Mouse (Mus musculus) cortical plate, adult 2 months (tissue): ENCODE measurements at regions not wholly inside any gene's neighbourhood (a gene's known extent, or its start where the extent isn't known, plus 50 kb on each side); places are given as distances from the start of the nearest gene placed in this dataset.

Source experiments
- H3K27ac ChIP-seq: fragments of 200-500 bp; 2 replicates; pipeline ENCODE4 v1.5.1; 2012; ENCODE audit warnings: low read length, control low read depth, inconsistent platforms; ENCODE audit not compliant: insufficient read depth
- H3K4me1 ChIP-seq: fragments of 200-500 bp; 2 replicates; pipeline ENCODE4 v1.6.1; 2011; ENCODE audit warnings: low read length; ENCODE audit not compliant: control insufficient read depth, insufficient read depth
- H3K4me3 ChIP-seq: fragments of 200-500 bp; 2 replicates; pipeline ENCODE4 v1.5.1; 2011; ENCODE audit warnings: mild to moderate bottlenecking, low read length, control low read depth; ENCODE audit not compliant: insufficient read depth
- CTCF ChIP-seq: fragments of 200-500 bp; IDR thresholded peaks from 2 replicates; pipeline ENCODE4 v1.5.1; 2011; ENCODE audit warnings: mild to moderate bottlenecking, control low read depth, low read length; ENCODE audit not compliant: insufficient read depth; ENCODE audit errors: extremely low read depth
- POLR2A ChIP-seq: fragments of 200-500 bp; IDR thresholded peaks from 2 replicates; pipeline ENCODE4 v1.6.1; 2011; ENCODE audit warnings: mild to moderate bottlenecking, low read length, control low read depth; ENCODE audit not compliant: insufficient read depth; ENCODE audit errors: extremely low read depth

DNA sequence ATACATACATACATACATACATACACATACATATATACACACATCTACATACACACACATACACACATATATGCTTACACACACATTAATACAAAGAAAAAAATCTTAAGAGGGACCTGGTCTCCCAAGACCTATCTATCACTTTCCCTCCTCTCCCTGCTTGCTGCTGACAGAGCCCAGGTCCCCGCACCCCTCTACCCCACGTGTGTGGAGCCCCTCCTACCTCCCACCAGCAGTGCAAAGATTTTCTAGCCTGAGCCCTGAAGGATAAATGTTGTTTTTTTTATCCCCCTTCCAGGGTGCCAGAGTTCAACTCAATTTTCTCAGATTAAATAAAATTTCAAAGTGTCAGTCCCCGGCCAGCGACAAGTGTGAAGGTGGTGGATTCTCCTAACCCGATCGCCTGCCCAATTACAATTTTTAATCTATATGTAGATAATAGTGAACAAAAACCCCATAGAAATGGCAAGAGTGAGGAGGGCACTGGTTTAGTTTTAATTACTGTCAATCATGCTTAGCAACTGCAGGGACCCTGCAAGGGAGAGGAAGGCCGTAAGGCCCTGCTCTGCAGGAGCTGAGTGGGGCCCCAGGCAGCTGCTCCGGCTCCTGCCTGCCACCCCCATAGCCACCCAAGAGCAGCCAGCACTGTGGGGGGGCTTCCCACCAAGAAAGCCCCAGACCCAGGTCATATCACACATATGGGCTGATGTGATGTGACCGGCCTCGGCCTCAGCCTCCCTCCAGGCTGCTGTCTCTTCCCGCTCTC is 85.7 kb downstream of the Cryba4 start:
- Histone ChIP-seq H3K27ac (no peak overlapping the region), H3K4me1 (no peaks in the 10 kb centered on the region)
- TF ChIP-seq CTCF (no peak), POLR2A (no peak)

DNA sequence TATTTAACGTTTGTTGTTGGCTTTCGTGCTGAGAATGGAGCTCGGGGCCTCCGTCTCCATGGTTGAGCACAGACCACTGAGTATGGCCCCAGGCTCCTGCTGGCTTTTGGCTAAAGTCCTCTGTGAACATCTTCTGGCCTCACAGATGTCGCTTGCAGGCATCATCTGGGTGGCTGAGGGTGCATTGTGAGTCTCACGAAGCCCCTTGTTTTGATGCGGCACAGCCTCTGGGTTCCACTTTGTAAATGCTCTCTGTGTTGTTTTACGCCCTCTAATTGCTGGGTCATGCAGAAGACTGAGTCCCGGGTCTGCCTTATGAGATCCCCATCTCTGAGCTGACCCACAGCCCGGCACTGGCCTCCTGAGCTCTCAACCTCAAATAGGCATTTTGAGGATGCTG is 84.5 kb downstream of the Cryba4 start:
- Histone ChIP-seq H3K27ac (no peak overlapping the region), H3K4me1 (no peaks in the 10 kb centered on the region), H3K4me3 (no peak overlapping the region)
- TF ChIP-seq POLR2A (no peak), CTCF (no peak)

More for the DNA sequence above, 85.7 kb downstream of the Cryba4 start:
- H3K4me3 ChIP-seq = no peak overlapping the region

DNA sequence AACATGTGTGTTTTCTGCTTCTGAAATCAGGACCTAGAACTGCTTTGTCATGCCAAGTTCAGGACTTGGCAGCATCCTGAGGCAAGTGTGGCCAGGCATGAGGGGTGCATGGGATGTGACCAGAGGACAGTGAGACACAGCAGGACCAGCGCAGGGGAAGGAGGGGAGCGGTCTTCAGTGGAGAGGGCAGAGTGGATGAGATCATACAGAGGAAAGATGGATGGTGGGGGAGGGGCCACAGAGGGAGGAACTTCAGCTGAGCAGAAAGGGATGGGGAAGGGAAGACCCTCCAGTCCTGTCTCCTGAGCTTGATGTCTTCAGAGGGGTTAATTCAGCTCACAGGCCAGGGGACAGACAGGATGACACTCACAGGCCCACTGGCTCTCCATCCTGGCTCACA is 81.0 kb downstream of the Cryba4 start:
- TF ChIP-seq CTCF = no peak
- TF ChIP-seq POLR2A = no peak
- Histone ChIP-seq H3K4me1 (no peaks in the 10 kb centered on the region), H3K4me3 (no peak overlapping the region), H3K27ac (no peak overlapping the region)

DNA sequence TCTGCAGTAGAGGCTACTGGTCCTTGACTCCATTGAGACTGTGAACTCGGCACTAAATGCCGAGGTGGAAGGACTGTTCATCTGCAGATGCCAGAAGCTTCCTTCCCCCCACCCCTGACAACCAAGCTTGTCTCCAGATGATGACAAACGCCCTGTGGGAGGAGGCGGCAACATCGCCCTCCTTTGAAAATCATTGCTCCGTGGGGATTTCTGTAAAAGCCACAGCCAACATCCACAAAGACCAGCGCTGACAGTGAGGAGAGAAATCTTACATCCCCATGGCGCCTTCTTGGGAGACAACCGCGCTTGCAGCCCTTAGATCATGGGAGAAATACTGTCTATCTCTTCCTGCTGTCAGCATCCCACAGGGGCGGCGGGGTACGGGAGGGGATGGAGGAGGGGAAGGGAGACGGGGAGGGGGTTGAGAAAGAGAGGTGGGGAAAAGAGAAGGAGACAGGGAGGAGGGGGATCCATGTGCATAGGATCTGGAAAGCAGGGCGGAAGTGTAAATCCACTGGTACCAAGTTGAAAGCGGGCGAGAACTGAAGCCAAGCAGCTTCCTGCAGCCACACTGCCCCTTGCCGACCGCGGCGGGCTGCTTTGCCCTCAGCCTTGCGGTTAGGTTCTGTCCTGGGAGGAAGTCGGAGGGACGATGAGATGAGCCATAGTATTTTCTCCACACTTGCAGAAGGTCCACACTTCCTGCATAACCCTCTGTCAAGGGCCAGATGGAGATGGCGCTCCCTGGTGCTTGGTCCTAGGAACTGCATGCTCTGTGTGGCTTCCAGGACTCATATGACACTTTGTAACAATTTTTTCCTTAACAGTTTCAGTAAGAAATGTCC is 72.9 kb downstream of the Cryba4 start:
- Histone ChIP-seq H3K27ac (no peak overlapping the region), H3K4me1 (no peaks in the 10 kb centered on the region), H3K4me3 (no peak overlapping the region)
- TF ChIP-seq CTCF = peak; percentile 45
- TF ChIP-seq POLR2A = no peak

DNA sequence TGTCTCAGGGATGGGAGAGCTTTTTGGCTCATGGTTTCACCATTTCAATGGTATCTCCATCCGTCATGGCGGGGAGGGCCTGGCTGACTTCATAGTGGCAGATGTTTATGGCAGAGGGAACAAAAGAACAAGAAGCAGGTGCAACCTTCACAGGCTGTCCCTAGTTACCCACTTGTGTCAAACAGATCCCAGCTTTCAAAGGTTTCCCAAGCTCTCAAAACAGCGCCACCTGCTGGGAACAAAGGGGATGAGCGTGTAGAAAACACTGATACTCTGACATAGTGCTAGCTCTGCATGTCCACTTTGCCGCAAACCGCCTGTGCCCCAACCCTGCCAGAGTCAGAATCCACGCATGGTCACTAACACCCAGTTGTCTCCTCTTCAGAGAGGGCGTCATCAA is 69.5 kb downstream of the Cryba4 start:
- TF ChIP-seq CTCF (peak; percentile 45), POLR2A (no peak)
- no peaks in the 10 kb centered on the region for H3K4me1 ChIP-seq
- no peak overlapping the region for H3K4me3 ChIP-seq
- H3K27ac ChIP-seq = no peak overlapping the region

DNA sequence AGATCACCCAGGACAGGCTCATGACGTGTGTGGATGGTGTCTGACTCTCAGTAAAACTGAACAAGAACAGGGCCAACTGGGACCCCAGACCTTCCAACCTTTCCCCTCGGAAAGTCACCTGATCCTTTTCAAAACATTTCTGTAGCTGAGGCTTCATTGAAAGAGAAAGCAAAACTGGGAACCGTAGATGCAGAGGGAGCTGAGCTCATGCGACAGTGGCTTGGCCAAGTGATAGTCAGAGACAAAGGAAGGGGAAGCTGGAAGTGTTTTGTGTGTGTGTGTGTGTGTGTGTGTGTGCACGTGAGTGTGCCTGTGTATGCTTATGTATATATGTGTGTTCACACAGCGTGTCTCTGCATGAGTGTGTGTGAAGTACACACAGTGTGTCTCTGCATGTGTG is 56.7 kb downstream of the Cryba4 start:
- no peak overlapping the region for H3K27ac ChIP-seq
- no peak for TF ChIP-seq POLR2A
- H3K4me3 ChIP-seq = no peak overlapping the region
- no peaks in the 10 kb centered on the region for H3K4me1 ChIP-seq
